Mouse (Mus musculus) MEL (cell line): ENCODE data around the gene Tead1. TPM values are rescaled to one million over a fixed set of nuclear protein-coding genes. Genes with fewer than 3 reads are reported as not detected.

Experiments used
- DNase-seq: peaks from one replicate; pipeline ENCODE4 v3.0.0; 2011; ENCODE audit warnings: low read depth, low spot score
- H3K27ac ChIP-seq: 2 replicates; pipeline ENCODE4 v1.5.1; 2012; ENCODE audit warnings: low read depth, mild to moderate bottlenecking, control low read depth, low read length, moderate library complexity; ENCODE audit not compliant: control insufficient read depth
- H3K27me3 ChIP-seq, 2 experiments: fragments of 150-350 bp in 1 of 2; sonication (generic) in 1 of 2; 2 replicates each; pipeline ENCODE4 v1.6.1; 2012; ENCODE audit warnings: low read length in 2 of 2, mild to moderate bottlenecking in 2 of 2, improper control_type of control experiment in 1 of 2, moderate library complexity in 1 of 2; ENCODE audit not compliant: insufficient read depth in 2 of 2, control insufficient read depth in 1 of 2
- H3K36me3 ChIP-seq, 2 experiments: 2 replicates each; pipeline ENCODE4 v1.6.1; 2012 to 2014; ENCODE audit warnings: low read length in 2 of 2, improper control_type of control experiment in 1 of 2, inconsistent platforms in 1 of 2, mild to moderate bottlenecking in 1 of 2; ENCODE audit not compliant: insufficient read depth in 2 of 2, control insufficient read depth in 1 of 2
- H3K4me1 ChIP-seq, 2 experiments: fragments of 150-350 bp in 1 of 2; sonication (generic) in 1 of 2; 2 replicates each; pipeline ENCODE4 v1.6.1; 2012; ENCODE audit warnings: low read length in 2 of 2, improper control_type of control experiment in 1 of 2, mild to moderate bottlenecking in 1 of 2; ENCODE audit not compliant: insufficient read depth in 2 of 2, control insufficient read depth in 1 of 2
- H3K4me3 ChIP-seq, 2 experiments: fragments of 150-350 bp in 1 of 2; sonication (generic) in 1 of 2; 2 replicates each; pipeline ENCODE4 v1.5.1; 2012; ENCODE audit warnings: low read depth in 2 of 2, low read length in 2 of 2, mild to moderate bottlenecking in 2 of 2, moderate library complexity in 2 of 2, control low read depth in 1 of 2, improper control_type of control experiment in 1 of 2; ENCODE audit not compliant: control insufficient read depth in 1 of 2, insufficient read depth in 1 of 2
- H3K79me2 ChIP-seq: 2 replicates; pipeline ENCODE4 v1.6.1; 2012; ENCODE audit warnings: mild to moderate bottlenecking, low read length, moderate library complexity; ENCODE audit not compliant: control insufficient read depth, poor library complexity, insufficient read depth
- H3K9ac ChIP-seq: 2 replicates; pipeline ENCODE4 v1.6.1; 2012; ENCODE audit warnings: low read depth, mild to moderate bottlenecking, control low read depth, low read length, moderate library complexity; ENCODE audit not compliant: control insufficient read depth, poor library complexity, severe bottlenecking
- H3K9me3 ChIP-seq: fragments of 150-350 bp; sonication (generic); replicated peaks from 2 replicates; pipeline ENCODE4 v1.6.1; 2012; ENCODE audit warnings: mild to moderate bottlenecking, low read length, improper control_type of control experiment, moderate library complexity; ENCODE audit not compliant: insufficient read depth
- BHLHE40 ChIP-seq: IDR thresholded peaks from 2 replicates; pipeline ENCODE4 v1.6.1; 2012; ENCODE audit warnings: low read depth, mild to moderate bottlenecking, inconsistent platforms, low read length, improper control_type of control experiment, borderline replicate concordance
- CHD1 ChIP-seq: IDR thresholded peaks from 2 replicates; pipeline ENCODE4 v1.6.1; 2012; ENCODE audit warnings: low read depth, mild to moderate bottlenecking, inconsistent platforms, low read length, improper control_type of control experiment
- CTCF ChIP-seq, 3 experiments: IDR thresholded peaks in 2 of 3; conservative IDR thresholded peaks in 1 of 3; 2 replicates each; pipeline ENCODE4 v1.5.1; 2011 to 2012; ENCODE audit warnings: low read length in 3 of 3, low read depth in 2 of 3, mild to moderate bottlenecking in 2 of 3, improper control_type of control experiment in 1 of 3, inconsistent platforms in 1 of 3, mixed read lengths in 1 of 3, moderate library complexity in 1 of 3; ENCODE audit not compliant: control insufficient read depth in 1 of 3, insufficient read depth in 1 of 3, poor library complexity in 1 of 3, severe bottlenecking in 1 of 3
- EP300 ChIP-seq, 2 experiments: IDR thresholded peaks; 2 replicates each; pipeline ENCODE4 v1.6.1; 2011; ENCODE audit warnings: improper control_type of control experiment in 2 of 2, low read length in 2 of 2, low read depth in 1 of 2, mild to moderate bottlenecking in 1 of 2
- ETS1 ChIP-seq: IDR thresholded peaks from 2 replicates; pipeline ENCODE4 v1.6.1; 2012; ENCODE audit warnings: low read depth, mild to moderate bottlenecking, inconsistent platforms, low read length, improper control_type of control experiment, moderate library complexity
- GABPA ChIP-seq: IDR thresholded peaks from 2 replicates; pipeline ENCODE4 v1.6.1; 2012; ENCODE audit warnings: low read depth, mild to moderate bottlenecking, inconsistent platforms, low read length, improper control_type of control experiment, moderate library complexity
- HCFC1 ChIP-seq: IDR thresholded peaks from 2 replicates; pipeline ENCODE4 v1.6.1; 2012; ENCODE audit warnings: low read depth, mild to moderate bottlenecking, inconsistent platforms, low read length, improper control_type of control experiment, moderate library complexity
- KAT2A ChIP-seq: conservative IDR thresholded peaks from 2 replicates; pipeline ENCODE4 v1.6.1; 2012; ENCODE audit warnings: low read depth, low read length, improper control_type of control experiment, inconsistent platforms
- MAX ChIP-seq: IDR thresholded peaks from 2 replicates; pipeline ENCODE4 v1.6.1; 2011; ENCODE audit warnings: low read length, improper control_type of control experiment
- MXI1 ChIP-seq: IDR thresholded peaks from 2 replicates; pipeline ENCODE4 v1.6.1; 2011; ENCODE audit warnings: mild to moderate bottlenecking, low read depth, low read length, improper control_type of control experiment
- MYB ChIP-seq: IDR thresholded peaks from 2 replicates; pipeline ENCODE4 v1.6.1; 2011; ENCODE audit warnings: mild to moderate bottlenecking, low read depth, low read length, improper control_type of control experiment
- MYC ChIP-seq: IDR thresholded peaks from 2 replicates; pipeline ENCODE4 v1.6.1; 2011; ENCODE audit warnings: low read depth, mild to moderate bottlenecking, low read length, improper control_type of control experiment, moderate library complexity
- NELFE ChIP-seq: IDR thresholded peaks from 2 replicates; pipeline ENCODE4 v1.6.1; 2011; ENCODE audit warnings: low read depth, low read length, improper control_type of control experiment
- POLR2A ChIP-seq, 2 experiments: IDR thresholded peaks; 2 replicates each; pipeline ENCODE4 v1.6.1; 2011 to 2012; ENCODE audit warnings: low read length in 2 of 2, mild to moderate bottlenecking in 2 of 2, control low read depth in 1 of 2, improper control_type of control experiment in 1 of 2, low read depth in 1 of 2, moderate library complexity in 1 of 2; ENCODE audit not compliant: control insufficient read depth in 1 of 2, insufficient read depth in 1 of 2, poor library complexity in 1 of 2
- POLR2AphosphoS5 ChIP-seq: IDR thresholded peaks from 2 replicates; pipeline ENCODE4 v1.6.1; 2012; ENCODE audit warnings: low read depth, borderline replicate concordance, mild to moderate bottlenecking, inconsistent platforms, low read length, moderate library complexity, mixed read lengths
- RAD21 ChIP-seq: IDR thresholded peaks from 2 replicates; pipeline ENCODE4 v1.6.1; 2011; ENCODE audit warnings: mild to moderate bottlenecking, low read depth, low read length, improper control_type of control experiment
- RCOR1 ChIP-seq: IDR thresholded peaks from 2 replicates; pipeline ENCODE4 v1.6.1; 2012; ENCODE audit warnings: low read depth, mild to moderate bottlenecking, inconsistent platforms, low read length, improper control_type of control experiment
- SIN3A ChIP-seq: IDR thresholded peaks from 2 replicates; pipeline ENCODE4 v1.6.1; 2012; ENCODE audit warnings: low read length, improper control_type of control experiment, inconsistent platforms
- TAL1 ChIP-seq: IDR thresholded peaks from 2 replicates; pipeline ENCODE4 v1.6.1; 2012; ENCODE audit warnings: mild to moderate bottlenecking, inconsistent platforms, low read length, moderate library complexity, mixed read lengths
- TBP ChIP-seq: IDR thresholded peaks from 2 replicates; pipeline ENCODE4 v1.8.0; 2011; ENCODE audit warnings: low read depth, low read length, improper control_type of control experiment
- UBTF ChIP-seq: IDR thresholded peaks from 2 replicates; pipeline ENCODE4 v1.6.1; 2012; ENCODE audit warnings: low read depth, mild to moderate bottlenecking, inconsistent platforms, low read length, improper control_type of control experiment, moderate library complexity, borderline replicate concordance; ENCODE audit not compliant: insufficient read depth
- USF1 ChIP-seq: IDR thresholded peaks from 2 replicates; pipeline ENCODE4 v1.6.1; 2014; ENCODE audit warnings: low read depth, mild to moderate bottlenecking, inconsistent platforms, low read length, improper control_type of control experiment, moderate library complexity
- USF2 ChIP-seq, 2 experiments: IDR thresholded peaks; 2 replicates each; pipeline ENCODE4 v1.6.1; 2011 to 2012; ENCODE audit warnings: improper control_type of control experiment in 2 of 2, low read length in 2 of 2, borderline replicate concordance in 1 of 2, inconsistent platforms in 1 of 2, low read depth in 1 of 2, mild to moderate bottlenecking in 1 of 2; ENCODE audit not compliant: insufficient read depth in 1 of 2
- ZKSCAN1 ChIP-seq: IDR thresholded peaks from 2 replicates; pipeline ENCODE4 v1.6.1; 2012; ENCODE audit warnings: low read depth, mild to moderate bottlenecking, inconsistent platforms, low read length, improper control_type of control experiment, moderate library complexity
- ZMIZ1 ChIP-seq: IDR thresholded peaks from 2 replicates; pipeline ENCODE4 v1.6.1; 2012; ENCODE audit warnings: low read depth, mild to moderate bottlenecking, inconsistent platforms, low read length, improper control_type of control experiment, moderate library complexity
- polyA plus RNA-seq, 2 experiments: library from polyadenylated mRNA; stranded (reverse) in 1 of 2; unstranded in 1 of 2; fragments of >175 nt in 1 of 2; fragments of >200 nt in 1 of 2; gene quantifications; 2 replicates each; pipeline versions ENCODE4 v1.2.1 to v1.2.4; 2012; ENCODE audit warnings: low replicate concordance in 2 of 2, low read depth in 1 of 2; ENCODE audit not compliant: insufficient read length in 2 of 2, insufficient read depth in 1 of 2, missing spikeins in 1 of 2
- total RNA-seq: library from RNA; depleted of rRNA; stranded (reverse); fragments of 300-350 nt; gene quantifications from 2 replicates; pipeline ENCODE4 v1.2.3, GENCODE M21; 2012

Tead1 gene
- total and polyA plus RNA-seq, 3 experiments, result not detected

DNA sequence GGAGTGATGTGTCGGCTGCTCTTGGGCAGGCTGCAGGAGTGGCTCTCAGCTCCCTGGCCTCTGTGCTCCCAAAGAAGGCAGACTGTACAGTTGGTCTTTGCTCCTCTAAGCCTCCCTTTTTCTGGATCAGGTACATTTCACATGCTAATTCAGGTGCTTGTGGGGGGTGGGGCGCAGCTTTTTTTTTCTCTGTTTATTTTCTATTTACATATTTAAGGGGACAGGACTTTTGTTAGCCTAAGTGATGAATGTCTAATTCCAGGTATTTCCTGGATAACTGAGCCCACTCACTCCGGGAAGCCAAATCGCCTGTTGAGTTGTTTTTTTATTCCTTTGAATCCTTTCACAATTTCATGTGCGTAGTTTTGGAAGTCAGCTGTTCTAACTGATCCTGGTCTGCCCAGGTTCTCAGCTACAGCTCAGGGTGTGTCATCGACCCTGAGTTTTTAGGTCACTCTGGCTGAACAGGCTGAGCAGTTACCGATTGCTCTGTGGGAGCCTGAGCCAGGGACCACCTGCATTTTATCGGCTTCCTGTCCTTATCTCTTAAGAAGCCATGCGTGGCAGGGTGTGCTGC lies 9.4 kb downstream of the Tead1 start:
- Histone ChIP-seq H3K4me3 (no peak overlapping the region), H3K9ac (no peak overlapping the region), H3K9me3 (no peaks in the 10 kb centered on the region), H3K79me2 (no peaks in the 10 kb centered on the region), H3K36me3 (no peaks in the 10 kb centered on the region), H3K27ac (no peak overlapping the region), H3K27me3 (no peaks in the 10 kb centered on the region), H3K4me1 (no peaks in the 10 kb centered on the region)
- DNase-seq, result no peak
- TF ChIP-seq TBP (no peak), POLR2AphosphoS5 (no peak), KAT2A (no peak), NELFE (no peak), MXI1 (no peak), MAX (no peak), ETS1 (no peak), RAD21 (no peak), CTCF (IDR thresholded peaks at IDR 0.05 in 2 of 3, conservative IDR thresholded peaks at IDR 0.05 in 1 of 3; ENCODE audit: control insufficient read depth in 1 of 3, insufficient read depth in 1 of 3, low read depth in 2 of 3, low read length in 3 of 3, poor library complexity in 1 of 3, severe bottlenecking in 1 of 3) (no peak), HCFC1 (no peak), ZMIZ1 (no peak), RCOR1 (no peak), MYC (no peak), POLR2A (IDR thresholded peaks at IDR 0.05; ENCODE audit: control insufficient read depth in 1 of 2, insufficient read depth in 1 of 2, low read depth in 1 of 2, low read length in 2 of 2, poor library complexity in 1 of 2) (no peak), ZKSCAN1 (no peak), USF1 (no peak), USF2 (IDR thresholded peaks at IDR 0.05; ENCODE audit: borderline replicate concordance in 1 of 2, insufficient read depth in 1 of 2, low read depth in 1 of 2, low read length in 2 of 2) (no peak), MYB (no peak), EP300 (IDR thresholded peaks at IDR 0.05; ENCODE audit: low read depth in 1 of 2, low read length in 2 of 2) (no peak)

DNA sequence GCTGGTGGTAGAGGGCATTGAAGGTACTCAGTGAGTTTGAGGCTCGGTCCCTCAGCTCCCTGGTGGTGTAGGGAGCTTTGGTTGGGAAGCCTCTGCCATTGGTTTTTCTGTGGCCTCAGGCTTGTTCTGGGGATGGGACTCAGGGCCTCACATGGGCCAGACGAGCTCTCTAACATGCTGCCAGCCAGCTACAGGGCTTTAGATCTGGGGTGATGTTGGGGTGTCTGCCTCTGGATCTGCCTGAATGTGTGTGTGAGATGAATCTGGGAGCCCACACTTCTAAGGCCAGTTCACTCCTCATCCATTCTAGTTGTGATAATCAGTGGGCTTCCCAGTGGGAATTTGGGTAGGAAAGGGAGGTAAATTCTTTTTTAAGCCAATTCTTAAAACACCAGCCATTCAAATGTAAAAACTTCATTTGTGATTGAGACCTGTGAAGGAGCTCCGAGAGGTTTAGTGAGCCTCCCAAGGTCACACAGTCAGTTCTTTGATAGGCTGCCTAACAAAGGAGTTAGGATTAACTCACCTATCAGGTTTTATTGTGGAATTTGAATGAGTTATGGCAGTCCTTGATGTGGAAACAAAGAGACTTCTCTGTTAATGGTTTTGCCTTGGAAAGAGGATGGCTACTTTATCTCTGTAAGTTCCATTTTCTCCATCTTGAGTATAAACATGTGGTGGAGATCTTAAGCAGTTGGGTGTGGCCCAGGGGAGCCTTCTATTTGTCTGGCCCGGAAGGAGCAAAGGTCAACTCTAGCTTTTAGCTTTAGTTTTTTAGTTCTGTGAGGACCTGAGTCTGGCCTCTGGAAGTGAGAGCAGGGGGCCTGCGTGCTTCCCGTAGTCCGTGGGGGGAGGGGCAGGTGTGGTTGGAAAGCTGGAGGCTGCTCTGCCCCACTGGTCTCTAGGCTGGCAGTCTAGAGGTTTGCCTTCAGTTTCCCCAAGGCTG lies 12.0 kb downstream of the Tead1 start:
- Histone ChIP-seq H3K4me1 (no peaks in the 10 kb centered on the region), H3K4me3 (no peak overlapping the region), H3K79me2 (no peaks in the 10 kb centered on the region), H3K27me3 (no peaks in the 10 kb centered on the region), H3K9me3 (no peaks in the 10 kb centered on the region), H3K27ac (no peak overlapping the region), H3K9ac (no peak overlapping the region), H3K36me3 (no peaks in the 10 kb centered on the region)
- no peak for DNase-seq
- TF ChIP-seq POLR2AphosphoS5 (no peak), ETS1 (no peak), KAT2A (no peak), BHLHE40 (no peak), CHD1 (no peak), GABPA (no peak), POLR2A (IDR thresholded peaks at IDR 0.05; ENCODE audit: control insufficient read depth in 1 of 2, insufficient read depth in 1 of 2, low read depth in 1 of 2, low read length in 2 of 2, poor library complexity in 1 of 2) (no peak), MYB (no peak), SIN3A (no peak), TAL1 (no peak), TBP (no peak), HCFC1 (no peak), UBTF (no peak)
